Mouse (Mus musculus): ENCODE measurements around the gene Olfr986.

Olfr986 gene

DNA sequence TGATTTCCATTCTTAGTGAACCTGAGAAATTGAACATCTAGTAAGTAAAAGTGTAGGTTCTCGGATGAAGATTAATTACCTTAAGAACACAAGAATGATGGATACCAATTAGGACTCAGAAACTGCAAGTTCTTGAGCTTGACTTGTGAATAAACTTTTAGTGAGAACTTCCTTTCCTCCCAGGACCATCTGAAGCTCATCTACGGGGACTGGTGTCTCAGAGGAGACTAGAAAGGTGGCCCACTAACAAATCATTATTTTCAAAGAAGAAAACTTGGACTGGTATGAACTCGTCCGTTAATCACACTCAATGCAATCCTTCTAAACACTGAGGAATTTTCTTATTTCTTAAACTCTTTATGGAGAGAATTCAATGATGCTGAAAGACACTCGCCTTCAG lies at the start of gene Olfr986:
TSS of gene Olfr986 (plus strand) at position 301 of the 400 bp plus-strand sequence.
- CTCF ChIA-PET, result no interaction called here
- POLR2A ChIA-PET, result interaction anchor here in 1 of 4 experiments (0.8 to 0.9 kb wide), 2 partner anchors 26 to 150 kb away, joined by 3 read pairs; no protein-coding TSS in a partner anchor

DNA sequence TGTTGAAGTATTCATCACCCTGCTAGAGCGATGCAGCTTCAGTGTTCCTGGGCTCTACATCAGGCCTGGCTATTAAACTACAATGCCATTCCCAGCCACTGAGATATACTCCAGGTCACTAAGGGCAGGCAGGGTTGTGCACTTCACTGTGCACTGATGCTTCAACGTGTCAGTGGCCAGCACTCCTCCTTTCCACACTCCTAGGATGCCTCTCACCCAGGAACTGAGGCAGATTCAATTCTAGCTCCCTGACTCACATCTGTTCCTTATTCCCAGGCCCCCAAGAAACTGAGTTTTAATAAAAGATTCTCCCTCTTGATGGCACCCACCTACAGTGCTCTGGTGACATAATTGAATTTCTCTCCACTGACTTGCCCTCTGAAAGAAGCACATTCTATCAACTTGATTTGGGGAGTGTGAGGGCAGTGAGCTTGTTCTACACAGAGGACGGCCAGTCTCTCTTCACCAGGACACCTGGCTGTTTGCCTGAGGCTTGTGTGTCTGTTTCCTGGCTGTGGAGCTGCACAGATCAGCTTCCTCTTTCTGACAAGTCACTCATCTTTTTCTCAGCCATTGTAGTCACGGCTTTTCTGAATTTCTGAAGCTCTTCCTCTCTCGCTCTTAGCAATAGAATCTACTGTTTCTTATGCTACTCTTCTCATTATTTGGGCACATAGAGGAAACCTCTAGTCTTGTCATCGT lies 43.6 kb upstream of the Olfr986 start:
- POLR2A ChIA-PET, result interaction anchor here in 2 of 4 experiments (0.9 to 3.1 kb wide), 3 partner anchors 11 to 102 kb away, joined by 3 to 12 read pairs (median 4); no protein-coding TSS in a partner anchor
- CTCF ChIA-PET, result interaction anchor here in 2 of 4 experiments (0.5 to 0.6 kb wide), 2 partner anchors 12 to 159 kb away, joined by 3 to 5 read pairs; no protein-coding TSS in a partner anchor

DNA sequence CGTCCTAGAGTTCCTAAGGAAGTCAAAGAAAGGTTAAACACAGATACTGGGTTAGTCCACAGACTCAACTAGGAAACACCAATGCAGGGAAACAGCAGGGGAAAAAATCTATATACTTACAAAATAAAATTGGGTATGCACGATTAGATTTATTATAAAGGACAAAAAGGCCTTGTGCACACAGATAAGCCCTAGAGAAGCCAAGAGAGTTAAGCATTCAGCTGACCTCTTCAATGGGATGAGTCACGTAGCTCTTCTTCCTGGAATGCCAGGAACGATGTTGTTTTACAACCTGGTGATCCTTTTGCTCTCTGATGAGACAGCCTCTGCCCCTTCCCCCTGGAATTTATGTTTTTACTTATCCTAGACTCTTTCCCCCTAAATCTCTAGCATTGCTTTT lies 41.2 kb upstream of the Olfr986 start:
- ChIA-PET POLR2A (interaction anchor here in 3 of 4 experiments (0.6 to 3.1 kb wide), 6 partner anchors 9 to 197 kb away, joined by 3 to 12 read pairs (median 4); partner anchors contain the start of gene Olfr985 (in 1 of the 3)), CTCF (no interaction called here)

DNA sequence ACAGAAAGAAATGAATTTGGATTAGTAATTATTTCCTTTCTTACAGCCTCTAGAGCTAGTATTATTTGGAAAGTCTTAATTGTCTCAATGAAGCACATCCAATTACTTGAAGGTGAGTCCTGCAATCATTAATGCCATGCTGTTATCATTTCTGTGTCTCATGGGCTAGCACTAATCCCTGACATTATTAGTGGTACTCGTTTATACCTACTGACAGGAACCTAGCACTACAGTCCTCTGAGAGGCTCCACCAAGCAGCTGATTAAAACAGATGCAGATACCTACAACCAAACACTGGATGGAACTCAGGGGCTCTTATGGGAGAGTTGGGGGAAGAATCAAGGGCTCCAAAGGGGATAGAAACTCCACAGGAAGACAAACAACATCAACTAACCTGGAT lies 39.2 kb upstream of the Olfr986 start:
- CTCF ChIA-PET, result no interaction called here
- POLR2A ChIA-PET, result no interaction called here

DNA sequence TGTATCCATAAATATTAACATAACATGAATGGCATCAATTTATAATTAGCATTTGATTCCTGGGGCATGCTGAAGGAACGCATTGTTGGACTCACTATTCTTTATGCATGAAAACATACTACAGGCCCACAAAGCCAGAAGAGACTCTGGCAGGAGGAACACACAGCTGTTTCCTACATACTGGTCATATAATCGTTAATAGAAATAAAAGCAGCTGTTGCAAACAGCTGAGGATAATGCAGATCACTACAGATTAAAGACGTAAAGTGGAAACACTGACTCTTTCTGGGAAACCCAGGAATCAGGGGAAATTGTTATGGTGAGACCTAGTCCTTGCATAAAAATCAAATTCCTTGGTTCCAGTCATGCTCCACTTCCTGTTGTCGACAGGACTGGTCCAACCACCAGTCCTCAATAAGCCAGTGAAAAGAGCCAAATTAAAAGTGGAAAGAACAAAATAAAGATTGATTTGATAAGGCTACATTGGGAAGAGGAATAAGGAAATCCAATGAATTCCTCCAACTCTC lies 25.5 kb upstream of the Olfr986 start:
- POLR2A ChIA-PET, result interaction anchor here in 1 of 4 experiments (0.9 kb wide), 1 partner anchor 26 kb away, joined by 3 read pairs; the partner anchor contains the start of gene Olfr986
- CTCF ChIA-PET, result no interaction called here

DNA sequence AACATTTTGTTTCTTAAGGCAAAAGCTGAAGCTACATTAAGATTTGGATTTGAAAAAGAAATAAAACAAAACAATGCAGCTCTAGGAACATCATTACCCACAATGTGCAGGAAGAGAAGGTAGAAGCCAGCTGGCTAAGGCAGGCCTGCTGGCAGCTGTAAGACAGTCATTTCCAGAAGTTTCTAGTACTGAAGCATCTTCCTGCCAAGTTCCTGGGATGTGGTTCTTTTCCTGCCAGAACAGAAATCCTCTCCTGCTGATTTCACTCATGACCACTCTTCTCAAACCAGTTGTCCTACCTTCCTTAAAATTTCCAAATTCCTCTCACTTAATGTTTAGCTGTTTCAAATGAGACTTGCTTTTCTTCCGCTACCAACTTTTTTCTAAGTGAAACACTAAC lies 14.3 kb upstream of the Olfr986 start:
- CTCF ChIA-PET, result no interaction called here
- POLR2A ChIA-PET, result no interaction called here

DNA sequence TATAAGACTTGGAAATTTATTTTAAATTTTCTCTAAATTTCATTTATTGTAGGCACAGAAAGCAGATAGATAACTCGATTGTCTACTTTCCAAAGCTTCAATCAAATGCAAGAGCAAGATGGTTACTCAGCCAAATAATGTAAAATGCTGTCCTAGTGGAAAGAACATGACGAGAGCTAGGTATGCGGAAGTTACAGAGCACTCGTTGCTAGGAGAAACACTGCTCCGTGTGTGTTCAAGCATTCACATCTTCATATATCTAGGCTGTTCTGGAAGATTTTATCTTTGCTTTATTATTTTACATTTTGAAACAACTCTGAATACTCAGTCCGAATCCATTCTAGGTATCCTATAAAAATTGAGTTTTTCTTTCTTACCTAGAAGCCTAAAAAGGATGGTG lies 3.7 kb upstream of the Olfr986 start:
- CTCF ChIA-PET, result no interaction called here

DNA sequence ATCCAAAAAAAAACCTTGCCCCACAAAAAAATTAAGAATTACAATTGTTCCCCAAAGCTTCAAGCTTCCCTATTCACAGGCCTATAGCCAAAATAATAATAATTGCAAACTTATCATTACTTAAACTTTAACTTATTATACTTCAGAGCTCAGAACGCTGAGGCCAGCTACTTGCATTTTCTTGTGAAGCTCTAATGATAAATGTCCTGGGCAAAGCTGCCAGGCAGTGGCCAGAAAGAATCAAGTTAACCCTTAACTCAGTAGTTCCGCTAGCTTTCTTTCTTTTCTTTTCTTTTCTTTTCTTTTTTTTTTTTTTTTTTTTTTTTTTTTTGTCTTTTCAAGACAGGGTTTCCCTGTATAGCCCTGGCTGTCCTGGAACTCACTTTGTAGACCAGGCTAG lies 4.4 kb downstream of the Olfr986 start:
- POLR2A ChIA-PET, result interaction anchor here in 1 of 4 experiments (0.6 to 0.7 kb wide), 3 partner anchors 29 to 1408 kb away, joined by 3 to 4 read pairs (median 3); no protein-coding TSS in a partner anchor
- CTCF ChIA-PET, result interaction anchor here in 1 of 4 experiments (0.6 to 0.7 kb wide), 3 partner anchors 17 to 320 kb away, joined by 4 to 10 read pairs (median 5); no protein-coding TSS in a partner anchor

More for the DNA sequence above, 3.7 kb upstream of the Olfr986 start:
- POLR2A ChIA-PET, result interaction anchor here in 1 of 4 experiments (0.7 kb wide), 1 partner anchor 260 kb away, joined by 7 read pairs; no protein-coding TSS in a partner anchor

DNA sequence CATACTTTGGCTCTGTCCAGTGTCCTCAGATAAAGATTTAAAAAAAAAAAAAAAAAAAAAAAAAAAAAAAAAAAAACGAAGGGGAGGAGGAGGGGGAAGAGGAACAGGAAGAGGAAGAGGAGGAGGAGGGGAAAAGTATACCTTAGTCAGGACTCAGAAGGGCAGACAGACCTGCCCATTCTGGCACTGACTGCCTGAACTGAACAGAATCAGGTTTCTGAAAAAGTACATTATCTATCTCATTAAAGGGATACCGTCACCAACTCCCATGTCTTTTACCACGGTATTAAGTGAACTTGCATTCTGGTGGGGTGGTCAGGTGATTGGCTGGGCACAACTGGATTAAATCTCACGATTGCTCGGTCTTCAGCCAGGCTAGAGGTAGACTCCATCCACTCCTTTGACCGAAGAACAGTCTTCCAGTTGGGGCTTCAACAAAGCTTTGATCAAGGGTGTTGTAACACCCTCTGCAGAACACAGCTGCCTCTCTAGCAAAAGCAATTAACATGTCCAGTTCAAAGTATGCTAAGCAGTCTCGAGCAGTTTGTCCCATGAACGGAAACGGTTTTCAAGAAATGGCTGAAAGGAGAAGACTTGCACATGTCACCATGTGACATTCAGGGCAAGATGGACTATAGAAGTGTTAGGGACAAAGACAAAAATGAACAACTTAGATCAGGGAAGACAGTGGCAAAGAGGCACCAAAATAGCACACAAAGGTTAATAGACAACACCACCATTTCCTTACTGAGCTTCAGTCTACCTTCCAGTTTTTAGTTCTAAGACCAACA lies 10.6 kb downstream of the Olfr986 start:
- CTCF ChIA-PET, result interaction anchor here in 1 of 4 experiments (0.7 kb wide), 1 partner anchor 67 kb away, joined by 4 read pairs; no protein-coding TSS in a partner anchor
- POLR2A ChIA-PET, result interaction anchor here in 1 of 4 experiments (0.9 to 2.6 kb wide), 5 partner anchors 9 to 49 kb away, joined by 3 to 10 read pairs (median 3); no protein-coding TSS in a partner anchor

DNA sequence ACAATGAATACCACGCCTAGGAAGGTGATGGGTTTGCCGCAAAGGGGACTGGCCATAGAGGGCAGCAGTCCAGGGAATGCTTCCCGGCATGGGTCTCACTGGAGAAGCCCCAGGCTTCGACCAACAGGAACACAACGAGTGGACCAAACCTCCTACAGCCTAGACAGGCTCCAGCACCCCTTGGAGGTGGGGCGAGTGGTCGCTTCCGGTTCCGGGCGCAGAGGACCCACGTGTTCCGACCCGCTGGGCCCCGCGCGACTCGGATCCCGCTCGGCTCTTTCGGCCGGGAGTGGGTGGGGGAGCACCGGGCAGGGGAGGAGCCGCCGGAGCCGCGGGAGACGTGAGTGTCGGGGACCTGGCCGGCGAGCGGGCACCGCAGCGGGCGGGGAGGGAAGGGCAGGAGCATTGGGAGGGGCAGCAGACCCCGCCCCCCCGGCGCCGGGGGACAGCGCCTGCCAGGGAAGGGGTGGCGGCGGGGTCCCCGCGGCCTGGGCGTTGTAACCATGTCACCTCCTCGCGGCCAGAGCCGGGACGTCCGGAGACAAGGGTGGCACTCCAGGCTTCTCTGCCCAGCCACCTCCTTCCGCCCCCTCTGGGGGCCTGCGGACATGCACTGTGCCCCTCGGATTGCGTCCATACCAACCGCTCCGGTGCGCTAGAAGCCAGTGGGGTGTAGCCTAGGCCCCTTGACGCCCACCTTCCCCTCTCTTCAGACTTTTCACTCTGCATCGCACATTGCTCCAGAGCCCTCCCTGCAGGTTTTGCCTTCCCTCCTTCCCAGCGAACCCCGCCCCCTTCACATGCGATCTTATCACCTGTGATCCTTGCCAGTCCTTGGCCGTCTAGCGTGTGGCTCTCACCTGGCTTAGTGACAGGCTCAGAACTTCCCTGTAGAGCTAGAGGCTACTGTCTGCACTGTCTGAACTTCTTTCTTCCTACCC lies 11.6 kb downstream of the Olfr986 start, which contains the start of gene Zfp202:
TSS of gene Zfp202 (plus strand) at position 219 of the 941 bp plus-strand sequence.
- CTCF ChIA-PET, result interaction anchor here in 2 of 4 experiments (0.6 to 1.0 kb wide), 2 partner anchors 36 to 71 kb away, joined by 3 read pairs; no protein-coding TSS in a partner anchor
- POLR2A ChIA-PET, result interaction anchor here in 3 of 4 experiments (0.7 to 5.6 kb wide), 17 partner anchors 9 to 449 kb away, joined by 3 to 20 read pairs (median 3); no protein-coding TSS in a partner anchor

DNA sequence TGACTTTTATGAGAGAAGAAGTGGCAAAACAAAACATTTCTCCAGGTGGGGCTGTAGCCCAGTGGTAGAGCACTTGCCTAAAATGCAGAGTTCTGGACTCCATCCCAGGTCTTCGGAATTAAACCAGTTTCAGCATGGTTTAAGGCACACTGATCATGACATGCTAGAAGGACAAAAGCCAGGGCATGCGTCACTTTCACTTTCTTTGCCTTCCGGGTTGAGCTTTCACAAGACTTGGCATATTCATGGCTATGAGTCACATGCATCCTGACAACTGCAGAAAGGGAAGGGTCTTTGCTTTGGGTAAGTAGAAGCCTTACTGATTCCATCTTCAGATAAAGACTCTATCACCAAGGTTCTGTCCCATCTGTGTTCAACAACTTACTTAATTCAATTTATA lies 15.3 kb downstream of the Olfr986 start:
- ChIA-PET POLR2A (interaction anchor here in 2 of 4 experiments (0.7 to 5.6 kb wide), 7 partner anchors 9 to 44 kb away, joined by 3 to 20 read pairs (median 8); no protein-coding TSS in a partner anchor), CTCF (no interaction called here)

DNA sequence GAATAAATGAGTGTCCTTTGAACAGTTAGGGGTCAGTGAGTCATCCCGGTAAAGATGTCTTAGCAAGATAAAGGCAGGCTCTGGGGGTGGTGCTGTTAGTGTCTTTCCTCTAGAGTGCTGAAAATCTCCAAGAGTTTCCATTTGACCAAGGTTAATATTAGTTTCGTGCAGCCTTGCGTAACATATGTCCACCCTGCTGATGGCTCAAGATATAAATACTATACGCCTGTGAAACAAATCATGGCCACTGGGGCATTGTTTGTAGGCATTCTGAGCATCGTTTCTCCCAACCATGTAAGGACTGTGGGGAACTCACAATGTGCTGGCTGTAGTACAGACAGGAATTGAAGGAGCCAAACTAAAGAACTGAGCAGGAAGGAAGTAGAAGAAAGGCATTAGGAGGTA lies 25.8 kb downstream of the Olfr986 start:
- CTCF ChIA-PET, result interaction anchor here in 1 of 4 experiments (0.9 kb wide), 1 partner anchor 22 kb away, joined by 3 read pairs; no protein-coding TSS in a partner anchor
- POLR2A ChIA-PET, result interaction anchor here in 2 of 4 experiments (1.6 to 3.8 kb wide), 6 partner anchors 11 to 34 kb away, joined by 5 to 29 read pairs (median 9); no protein-coding TSS in a partner anchor

DNA sequence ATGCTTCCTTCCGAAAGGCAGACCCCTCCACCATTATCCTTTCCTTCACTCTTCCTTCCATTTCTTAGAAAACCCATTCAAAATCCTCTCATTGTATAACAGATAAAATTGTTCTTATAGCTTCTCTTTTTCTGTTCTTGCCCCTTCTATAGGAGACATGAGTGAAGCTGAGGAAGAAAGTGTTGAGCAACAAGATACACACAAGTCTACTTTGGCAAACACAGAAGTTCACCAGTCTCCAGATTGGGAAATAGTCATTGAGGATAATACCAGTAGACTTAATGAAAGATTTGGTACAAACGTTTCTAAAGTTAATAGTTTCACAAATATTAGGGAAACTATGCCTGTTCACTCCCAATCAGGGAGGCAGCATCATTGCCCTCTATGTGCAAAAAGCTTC lies 30.0 kb downstream of the Olfr986 start:
- ChIA-PET POLR2A (interaction anchor here in 3 of 4 experiments (1.4 to 4.4 kb wide), 9 partner anchors 10 to 120 kb away, joined by 3 to 44 read pairs (median 10); no protein-coding TSS in a partner anchor), CTCF (interaction anchor here in 1 of 4 experiments (1.0 kb wide), 1 partner anchor 13 kb away, joined by 3 read pairs; no protein-coding TSS in a partner anchor)

DNA sequence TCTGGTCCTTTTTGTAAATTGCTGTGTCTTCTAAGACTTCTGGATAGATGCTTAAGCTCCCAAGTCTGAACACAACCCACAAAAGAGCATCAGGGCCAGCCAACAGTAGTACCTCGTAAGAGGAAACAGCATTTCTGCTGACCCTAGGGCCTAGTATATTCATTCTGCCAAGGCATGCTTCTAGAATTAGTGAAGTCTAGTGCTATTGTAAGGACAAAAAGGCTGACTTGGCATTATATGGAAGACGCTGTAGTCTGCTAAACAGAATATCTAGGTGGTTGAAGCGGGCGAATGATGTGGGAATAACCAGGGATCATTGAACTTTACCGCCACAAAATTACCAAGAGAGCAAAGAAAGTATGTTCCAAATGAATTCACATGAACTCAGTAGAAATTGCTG lies 33.3 kb downstream of the Olfr986 start:
- CTCF ChIA-PET, result no interaction called here

DNA sequence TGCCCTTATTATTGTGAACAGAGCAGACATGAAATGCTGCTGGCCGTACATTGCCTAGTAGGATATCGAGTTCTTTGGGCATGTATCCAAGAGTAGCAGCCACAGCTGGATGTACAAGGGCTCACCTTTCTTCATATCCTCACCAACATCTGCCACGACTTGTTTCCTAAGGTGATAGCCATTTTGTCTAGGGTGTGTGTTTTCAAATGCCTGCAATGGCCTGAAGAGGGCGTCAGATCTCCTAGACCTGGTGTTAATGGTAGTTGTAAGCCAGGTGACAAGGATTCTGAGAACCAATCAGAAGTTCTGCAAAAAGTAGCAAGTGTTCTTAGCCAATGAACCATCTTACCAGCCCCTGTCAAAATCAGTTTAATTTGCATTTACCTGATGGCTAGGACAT lies 35.9 kb downstream of the Olfr986 start:
- CTCF ChIA-PET, result no interaction called here
- POLR2A ChIA-PET, result interaction anchor here in 3 of 4 experiments (0.5 to 8.0 kb wide), 7 partner anchors 8 to 24 kb away, joined by 3 to 218 read pairs (median 5); no protein-coding TSS in a partner anchor

More for the DNA sequence above, 33.3 kb downstream of the Olfr986 start:
- POLR2A ChIA-PET, result interaction anchor here in 2 of 4 experiments (0.7 to 4.4 kb wide), 10 partner anchors 11 to 55 kb away, joined by 3 to 44 read pairs (median 4); partner anchors contain the start of gene Scn3b (in 1 of the 2)

DNA sequence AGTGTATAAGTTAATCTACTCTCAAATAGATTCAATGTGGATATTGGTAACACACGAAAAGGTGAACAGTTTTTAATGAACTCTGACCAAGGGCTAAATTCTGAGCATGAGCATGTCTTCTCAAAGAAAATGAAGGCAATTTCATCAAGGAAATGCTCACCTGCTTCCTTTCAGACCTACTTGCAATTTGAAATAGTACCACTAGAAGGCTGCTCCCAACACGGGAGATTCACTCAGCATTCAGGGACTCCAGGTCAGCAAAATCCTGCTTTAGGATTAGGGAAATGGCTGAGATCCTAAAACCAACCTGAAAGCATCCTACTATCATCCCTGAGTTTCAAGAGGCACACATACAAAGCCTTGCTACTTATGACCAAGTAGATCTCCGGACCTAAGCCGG lies 43.6 kb downstream of the Olfr986 start:
- ChIA-PET CTCF (interaction anchor here in 3 of 4 experiments (0.7 to 1.9 kb wide), 13 partner anchors 9 to 715 kb away, joined by 3 to 5 read pairs (median 3); partner anchors contain the start of gene Scn3b (in 1 of the 3)), POLR2A (interaction anchor here in 3 of 4 experiments (0.7 to 16.1 kb wide), 16 partner anchors 8 to 174 kb away, joined by 3 to 522 read pairs (median 4); no protein-coding TSS in a partner anchor)
